Mouse (Mus musculus) forebrain, embryonic 12.5 days (tissue): ENCODE data around the gene Polr2e. TPM values are rescaled to one million over a fixed set of nuclear protein-coding genes. Genes with fewer than 3 reads are reported as not detected.
A peak's percentile ranks its signal among the peaks of the same experiment; 100 is the strongest.

Experiments
- ATAC-seq: fragments of 200-750 bp; cut with Nextera tagmentation; 2 replicates; pipeline ENCODE4 v1.8.0; 2017; ENCODE audit warnings: moderate TSS enrichment; ENCODE audit not compliant: low FRiP score
- H3K27ac ChIP-seq: fragments of 300-500 bp; sonication (generic); 2 replicates; pipeline ENCODE4 v1.5.1; 2016; ENCODE audit warnings: mild to moderate bottlenecking
- H3K27me3 ChIP-seq: fragments of 300-500 bp; sonication (generic); 2 replicates; pipeline ENCODE4 v1.6.1; 2016; ENCODE audit warnings: mild to moderate bottlenecking
- H3K36me3 ChIP-seq: fragments of 300-500 bp; sonication (generic); replicated peaks from 2 replicates; pipeline ENCODE4 v1.6.1; 2016; ENCODE audit warnings: mild to moderate bottlenecking
- H3K4me1 ChIP-seq: fragments of 300-500 bp; sonication (generic); 2 replicates; pipeline ENCODE4 v1.6.1; 2016
- H3K4me2 ChIP-seq: fragments of 300-500 bp; sonication (generic); 2 replicates; pipeline ENCODE4 v1.6.1; 2016; ENCODE audit warnings: mild to moderate bottlenecking, moderate library complexity
- H3K4me3 ChIP-seq: fragments of 300-500 bp; sonication (generic); replicated peaks from 2 replicates; pipeline ENCODE4 v1.5.1; 2016; ENCODE audit warnings: mild to moderate bottlenecking
- H3K9ac ChIP-seq: fragments of 300-500 bp; sonication (generic); 2 replicates; pipeline ENCODE4 v1.6.1; 2016; ENCODE audit warnings: mild to moderate bottlenecking
- H3K9me3 ChIP-seq: fragments of 300-500 bp; sonication (generic); 2 replicates; pipeline ENCODE4 v1.6.1; 2016
- whole genome bisulfite sequencing: fragments of 180-500 bp; shearing (Covaris S2); methylation state at CpG from one replicate; pipeline ENCODE4 v1.1.7; 2016; 5-methylcytosine and 5-hydroxymethylcytosine counted together
- polyA plus RNA-seq: library from polyadenylated mRNA; unstranded; fragments of >200 nt; fragmentation: Nextera tagmentation; extraction: Ambion mirVana; gene quantifications from 2 replicates; pipeline ENCODE4 v1.2.1, GENCODE M21; 2016

The Polr2e gene
- polyA plus RNA-seq, 1 experiment from 2014 or later = 183 TPM

GRCm38 (mm10) chr10:80027681-80028520 lies 11.7 kb downstream of the Polr2e start:
- H3K9ac ChIP-seq = no peak overlapping the region
- no peaks in the 10 kb centered on the region for H3K4me1 ChIP-seq
- H3K27ac ChIP-seq = no peak overlapping the region
- H3K4me3 ChIP-seq = no peak overlapping the region
- WGBS = 76% methylated on average over 20 of the region's 20 CpGs
- peaks cover 3% of the 10 kb centered on the region; the same call in 1 of the 2 replicates for H3K27me3 ChIP-seq
- H3K9me3 ChIP-seq = no peaks in the 10 kb centered on the region
- no peaks in the 10 kb centered on the region for H3K36me3 ChIP-seq
- H3K4me2 ChIP-seq = no peak overlapping the region
- ATAC-seq = no peak

- 61% methylated on average over 12 of the region's 12 CpGs for WGBS
These were observed 13.7 kb downstream of the Polr2e start for GRCm38 (mm10) chr10:80025889-80026288.

GRCm38 (mm10) chr10:80025463-80025862 lies 14.1 kb downstream of the Polr2e start:
- Histone ChIP-seq H3K9ac (no peak overlapping the region), H3K4me2 (no peak overlapping the region)
- 84% methylated on average over 10 of the region's 10 CpGs for WGBS

More at GRCm38 (mm10) chr10:80025889-80026288, 13.7 kb downstream of the Polr2e start:
- no peaks in the 10 kb centered on the region for H3K36me3 ChIP-seq
- no peaks in the 10 kb centered on the region for H3K4me1 ChIP-seq
- no peak overlapping the region for H3K4me3 ChIP-seq
- H3K9ac ChIP-seq = no peak overlapping the region
- no peak overlapping the region for H3K4me2 ChIP-seq
- H3K27ac ChIP-seq = no peak overlapping the region
- no peaks in the 10 kb centered on the region for H3K9me3 ChIP-seq
- H3K27me3 ChIP-seq = peaks cover 3% of the 10 kb centered on the region; the same call in 1 of the 2 replicates
- ATAC-seq = 0 out of 2 replicates have a peak, but pooled peaks have one; percentile 61

GRCm38 (mm10) chr10:80025044-80025347 lies 14.6 kb downstream of the Polr2e start:
- peaks cover 8% of the 10 kb centered on the region; the same call in 1 of the 2 replicates for H3K27me3 ChIP-seq
- peaks cover 3% of the 10 kb centered on the region; the same call in 1 of the 2 replicates for H3K4me1 ChIP-seq
- H3K9me3 ChIP-seq = no peaks in the 10 kb centered on the region
- H3K36me3 ChIP-seq = no peaks in the 10 kb centered on the region
- H3K4me2 ChIP-seq = no peak overlapping the region
- H3K27ac ChIP-seq = no peak overlapping the region
- no peak overlapping the region for H3K9ac ChIP-seq
- H3K4me3 ChIP-seq = no peak overlapping the region
- no peak for ATAC-seq
- WGBS = 51% methylated on average over 4 of the region's 4 CpGs

More at GRCm38 (mm10) chr10:80025463-80025862, 14.1 kb downstream of the Polr2e start:
- ATAC-seq = no peak
- Histone ChIP-seq H3K9me3 (no peaks in the 10 kb centered on the region), H3K27ac (no peak overlapping the region), H3K36me3 (no peaks in the 10 kb centered on the region), H3K4me1 (no peaks in the 10 kb centered on the region), H3K27me3 (peaks cover 4% of the 10 kb centered on the region; the same call in 1 of the 2 replicates), H3K4me3 (no peak overlapping the region)

GRCm38 (mm10) chr10:80024229-80025043 lies 15.2 kb downstream of the Polr2e start:
- no peak overlapping the region for H3K9ac ChIP-seq

GRCm38 (mm10) chr10:80023758-80024157 lies 15.8 kb downstream of the Polr2e start:
- Histone ChIP-seq H3K4me2 (no peak overlapping the region), H3K9ac (no peak overlapping the region), H3K4me3 (no peak overlapping the region), H3K27me3 (peaks cover 21% of the 10 kb centered on the region), H3K27ac (no peak overlapping the region), H3K4me1 (peaks cover 15% of the 10 kb centered on the region; the same call in 1 of the 2 replicates), H3K9me3 (no peaks in the 10 kb centered on the region), H3K36me3 (no peaks in the 10 kb centered on the region)
- 90% methylated on average over 5 of the region's 5 CpGs for WGBS
- ATAC-seq = no peak

More at GRCm38 (mm10) chr10:80024229-80025043, 15.2 kb downstream of the Polr2e start:
- 79% methylated on average over 15 of the region's 15 CpGs for WGBS
- H3K27me3 ChIP-seq = peaks cover 14% of the 10 kb centered on the region
- no peak overlapping the region for H3K27ac ChIP-seq
- H3K9me3 ChIP-seq = no peaks in the 10 kb centered on the region
- H3K4me1 ChIP-seq = peaks cover 9% of the 10 kb centered on the region; the same call in 1 of the 2 replicates
- H3K36me3 ChIP-seq = no peaks in the 10 kb centered on the region
- H3K4me2 ChIP-seq = no peak overlapping the region
- H3K4me3 ChIP-seq = no peak overlapping the region
- ATAC-seq = no peak

- ATAC-seq = no peak
- Histone ChIP-seq H3K27ac (no peak overlapping the region), H3K9ac (no peak overlapping the region), H3K4me1 (peaks cover 16% of the 10 kb centered on the region; the same call in 1 of the 2 replicates), H3K27me3 (peaks cover 26% of the 10 kb centered on the region), H3K9me3 (no peaks in the 10 kb centered on the region), H3K4me3 (no peak overlapping the region), H3K36me3 (no peaks in the 10 kb centered on the region), H3K4me2 (no peak overlapping the region)
- 94% methylated on average over 8 of the region's 8 CpGs for whole genome bisulfite sequencing
These were observed 16.8 kb downstream of the Polr2e start for GRCm38 (mm10) chr10:80022806-80023205.

GRCm38 (mm10) chr10:80022164-80022563 lies 17.4 kb downstream of the Polr2e start:
- H3K27ac ChIP-seq = no peak overlapping the region
- H3K4me2 ChIP-seq = no peak overlapping the region
- no peaks in the 10 kb centered on the region for H3K36me3 ChIP-seq
- H3K27me3 ChIP-seq = peaks cover 32% of the 10 kb centered on the region
- no peak overlapping the region for H3K9ac ChIP-seq
- H3K4me3 ChIP-seq = no peak overlapping the region
- WGBS = 95% methylated on average over 12 of the region's 12 CpGs
- ATAC-seq = no peak
- peaks cover 16% of the 10 kb centered on the region; the same call in 1 of the 2 replicates for H3K4me1 ChIP-seq
- no peaks in the 10 kb centered on the region for H3K9me3 ChIP-seq

GRCm38 (mm10) chr10:80021320-80021641 lies 18.3 kb downstream of the Polr2e start:
- H3K9me3 ChIP-seq = no peaks in the 10 kb centered on the region
- no peak overlapping the region for H3K27ac ChIP-seq
- H3K4me2 ChIP-seq = no peak overlapping the region
- H3K27me3 ChIP-seq = peaks cover 38% of the 10 kb centered on the region
- WGBS = 93% methylated on average over 13 of the region's 13 CpGs
- H3K4me1 ChIP-seq = peaks cover 16% of the 10 kb centered on the region; the same call in 1 of the 2 replicates
- no peaks in the 10 kb centered on the region for H3K36me3 ChIP-seq
- ATAC-seq = no peak
- no peak overlapping the region for H3K9ac ChIP-seq
- H3K4me3 ChIP-seq = no peak overlapping the region

- no peak overlapping the region for H3K4me2 ChIP-seq
- peaks cover 43% of the 10 kb centered on the region for H3K27me3 ChIP-seq
- H3K36me3 ChIP-seq = no peaks in the 10 kb centered on the region
- no peaks in the 10 kb centered on the region for H3K9me3 ChIP-seq
- no peak overlapping the region for H3K27ac ChIP-seq
- no peak overlapping the region for H3K9ac ChIP-seq
- no peak for ATAC-seq
- H3K4me1 ChIP-seq = peaks cover 16% of the 10 kb centered on the region; the same call in 1 of the 2 replicates
- no peak overlapping the region for H3K4me3 ChIP-seq
- WGBS = 84% methylated on average over 18 of the region's 18 CpGs
These were observed 18.8 kb downstream of the Polr2e start for GRCm38 (mm10) chr10:80020603-80021319.

- H3K4me3 ChIP-seq = 0 out of 2 replicates have a peak overlapping the region, but pooled peaks have one; percentile 16
- peaks cover 16% of the 10 kb centered on the region; the same call in 1 of the 2 replicates for H3K4me1 ChIP-seq
- 16% methylated on average over 11 of the region's 11 CpGs for WGBS
- H3K9me3 ChIP-seq = no peaks in the 10 kb centered on the region
- H3K27ac ChIP-seq = no peak overlapping the region
- no peak for ATAC-seq
- no peaks in the 10 kb centered on the region for H3K36me3 ChIP-seq
- peak overlapping the region; percentile 38 for H3K4me2 ChIP-seq
- H3K9ac ChIP-seq = peak overlapping the region; percentile 36; the same call in 1 of the 2 replicates
- H3K27me3 ChIP-seq = peaks cover 49% of the 10 kb centered on the region
These were observed 19.4 kb downstream of the Polr2e start for GRCm38 (mm10) chr10:80020191-80020590.
